Mouse (Mus musculus) adrenal gland, adult (tissue): ENCODE measurements around the gene Icmt.

ENCODE experiments used
- DNase-seq, 2 experiments: peaks; one replicate each; pipeline ENCODE4 v3.0.0; 2022 to 2023; ENCODE audit warnings: low spot score in 1 of 2; ENCODE audit not compliant: inconsistent age in 2 of 2

The Icmt gene

DNA sequence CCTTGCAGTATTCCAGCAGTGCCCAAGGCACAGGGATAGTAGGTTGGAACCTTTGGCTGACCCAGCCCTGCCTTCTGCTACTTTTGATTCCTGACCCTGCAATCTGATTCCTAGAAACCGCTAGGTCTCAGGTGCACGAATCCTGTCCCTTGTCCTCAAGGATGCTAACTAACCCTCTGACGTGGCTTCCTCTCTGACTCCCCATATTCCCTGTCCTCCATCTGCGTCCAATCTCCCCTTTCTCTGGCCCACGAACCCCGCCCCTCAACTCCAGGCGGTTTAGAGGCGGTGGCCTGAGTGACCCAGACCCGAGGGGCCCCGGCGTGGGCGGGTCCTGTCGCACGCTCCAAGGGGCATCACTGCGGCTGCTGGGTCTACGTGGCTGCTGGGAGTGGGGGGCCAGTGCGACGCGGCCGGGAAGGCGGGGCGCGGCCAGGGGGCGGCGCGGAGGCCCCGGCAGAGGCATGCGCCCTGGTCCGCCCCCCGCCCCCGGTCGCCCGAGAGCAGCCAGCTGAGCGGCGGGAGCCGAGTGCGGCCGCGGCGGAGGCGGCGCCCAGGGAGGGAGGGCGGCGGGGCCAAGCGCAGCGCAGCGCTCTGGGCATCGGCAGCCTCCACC lies 23.3 kb upstream of the Icmt start, which contains the start of gene Gpr153:
Gene Gpr153, plus strand, starts transcription at position 612 of the 616 bp plus-strand sequence.
- peak; percentile 34 to 64 for DNase-seq

GRCm38 (mm10) chr4:152274681-152275131 lies 22.3 kb upstream of the Icmt start:
- DNase-seq: peak in 1 of 2 experiments; percentile 51

DNA sequence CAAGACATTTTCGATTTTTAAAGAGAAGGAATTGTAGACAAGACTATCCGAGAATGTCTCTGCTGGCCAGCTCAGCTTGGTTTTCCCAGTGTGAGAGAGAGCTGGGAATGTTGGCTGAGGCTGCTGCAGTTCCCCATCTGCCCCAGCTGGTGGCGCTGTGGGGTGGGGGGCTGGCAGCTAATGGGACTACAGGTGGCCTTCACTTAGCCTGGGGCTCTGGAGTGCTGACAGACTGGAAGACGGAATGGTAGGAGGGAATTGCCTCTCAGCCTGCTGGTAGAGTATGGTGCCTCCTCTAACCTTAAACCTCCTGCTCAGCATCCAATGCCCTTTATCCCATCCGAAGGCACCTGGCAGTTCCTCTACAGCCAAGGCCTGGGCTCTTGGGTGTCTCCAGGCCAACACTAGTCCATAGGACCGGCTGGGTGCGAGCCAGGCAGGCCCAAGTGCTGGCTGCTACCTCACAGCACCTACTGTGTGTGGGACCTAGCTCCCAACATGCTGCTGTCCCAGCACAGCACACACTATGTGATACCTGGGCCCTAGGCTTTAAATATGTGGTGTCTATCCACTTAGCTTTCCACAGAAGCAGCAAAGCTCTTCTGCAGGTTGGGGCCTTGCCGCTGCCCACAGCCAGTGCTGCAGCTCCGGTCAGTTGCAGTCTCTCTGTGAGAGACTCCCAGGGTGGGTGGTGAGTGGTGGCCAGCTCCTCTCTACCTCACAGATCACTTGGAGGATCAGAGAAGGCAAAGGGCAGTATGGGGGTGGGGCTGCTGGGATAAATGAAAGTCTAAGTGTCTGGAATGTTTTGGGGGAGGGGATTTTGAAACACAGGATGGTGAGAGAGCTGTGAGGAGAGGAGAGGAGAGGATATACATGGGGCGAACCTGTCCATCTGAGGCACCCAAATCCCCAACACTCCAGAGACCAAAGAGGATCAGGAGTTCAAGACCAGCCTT lies 20.4 kb upstream of the Icmt start:
- DNase-seq: peak in 1 of 2 experiments; percentile 72

- no peak for DNase-seq
Measured at GRCm38 (mm10) chr4:152277916-152278315, 19.1 kb upstream of the Icmt start.

DNA sequence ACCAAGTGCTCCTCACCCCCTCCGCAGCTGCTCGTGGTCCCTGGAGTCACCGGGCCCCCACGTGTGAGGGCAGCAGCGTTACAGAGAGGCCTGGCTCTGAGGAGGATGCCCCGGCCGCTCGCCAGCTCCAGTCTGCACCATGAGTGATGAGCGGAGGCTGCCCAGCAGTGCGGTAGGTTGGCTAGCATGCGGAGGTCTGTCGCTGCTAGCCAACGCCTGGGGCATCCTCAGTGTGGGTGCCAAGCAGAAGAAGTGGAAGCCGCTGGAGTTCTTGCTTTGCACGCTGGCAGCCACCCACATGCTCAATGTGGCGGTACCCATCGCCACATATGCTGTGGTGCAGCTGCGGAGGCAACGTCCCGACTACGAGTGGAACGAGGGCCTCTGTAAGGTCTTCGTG lies 18.0 kb upstream of the Icmt start:
- no peak for DNase-seq

DNA sequence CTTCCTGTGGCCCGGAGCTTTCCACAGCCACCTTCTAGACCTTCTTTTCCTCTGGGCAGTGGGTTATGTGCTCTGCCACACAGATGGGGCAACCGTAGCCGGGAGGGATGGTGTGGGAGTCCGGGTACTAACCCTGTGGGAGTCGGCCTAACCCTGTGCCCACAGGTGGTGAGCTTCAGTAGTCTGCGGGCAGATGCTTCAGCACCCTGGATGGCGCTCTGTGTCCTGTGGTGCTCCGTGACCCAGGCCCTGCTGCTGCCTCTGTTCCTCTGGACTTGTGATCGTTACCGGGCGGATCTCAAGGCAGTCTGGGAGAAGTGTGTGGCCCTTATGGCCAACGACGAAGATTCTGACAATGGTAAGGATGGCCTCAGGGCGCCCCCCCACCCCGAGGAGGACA lies 15.4 kb upstream of the Icmt start:
- DNase-seq: no peak

GRCm38 (mm10) chr4:152282721-152283120 lies 14.3 kb upstream of the Icmt start:
- DNase-seq: no peak

DNA sequence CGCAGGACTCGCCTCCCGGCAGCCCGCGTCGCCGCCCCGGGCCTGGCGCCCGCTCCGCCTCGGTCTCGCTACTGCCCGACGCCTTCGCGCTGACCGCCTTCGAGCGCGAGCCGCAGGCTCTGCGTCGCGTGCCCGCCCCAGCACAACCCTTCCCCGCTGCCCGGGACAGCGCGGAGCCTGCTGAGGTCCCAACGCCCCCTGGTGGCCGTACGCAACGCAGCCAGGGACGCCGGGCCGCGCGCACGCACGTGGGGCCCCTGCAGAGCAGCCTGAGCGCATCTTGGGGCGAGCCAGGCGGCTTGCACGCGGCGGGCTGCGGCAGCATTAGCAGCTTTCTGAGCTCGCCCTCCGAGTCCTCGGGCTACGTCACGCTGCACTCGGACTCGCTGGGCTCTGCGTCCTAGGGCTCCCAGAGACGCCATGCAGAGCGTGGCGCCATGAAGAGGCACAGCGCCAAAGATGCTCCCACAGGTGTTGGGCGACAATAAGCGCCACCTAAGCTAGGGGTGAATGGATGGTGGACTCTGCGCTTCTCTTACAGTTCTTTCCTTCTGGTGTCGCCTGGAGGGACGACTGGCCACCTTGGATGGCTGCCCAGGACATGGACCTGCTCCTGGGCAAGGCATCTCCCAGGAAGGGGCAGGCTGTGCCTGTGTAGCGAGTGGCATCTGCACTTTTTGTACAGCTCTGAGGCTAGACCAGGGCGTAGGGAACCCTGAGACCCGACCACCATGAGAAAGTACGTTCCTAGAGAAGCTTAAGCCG lies 13.7 kb upstream of the Icmt start:
- peak; percentile 86 to 95 for DNase-seq

GRCm38 (mm10) chr4:152285505-152285904 lies 11.5 kb upstream of the Icmt start:
- DNase-seq: peak; percentile 51 to 86

GRCm38 (mm10) chr4:152286183-152286582 lies 10.8 kb upstream of the Icmt start:
- DNase-seq: no peak

DNA sequence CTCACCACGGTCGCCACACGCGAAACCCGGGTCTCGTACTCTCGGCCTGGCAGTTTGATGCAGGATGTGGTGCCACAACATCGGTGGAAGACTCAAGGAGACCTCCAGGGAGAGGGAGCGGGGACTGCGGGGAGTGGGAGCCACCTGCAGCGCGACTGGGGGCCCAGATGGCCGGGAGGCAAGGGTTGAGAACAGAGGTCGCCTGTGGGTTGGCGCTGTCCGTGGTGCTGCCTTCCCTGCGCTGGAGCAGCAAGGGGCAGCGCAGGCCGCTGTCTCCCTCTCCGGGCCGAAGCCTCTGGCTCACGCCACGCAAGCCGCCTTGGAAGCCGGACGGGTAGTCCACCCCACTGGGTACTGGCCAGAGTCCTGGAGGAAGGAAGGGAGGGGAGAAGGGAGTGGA lies 10.1 kb upstream of the Icmt start:
- peak; percentile 60 to 82 for DNase-seq

GRCm38 (mm10) chr4:152287317-152288120 lies 9.5 kb upstream of the Icmt start:
- DNase-seq: no peak

DNA sequence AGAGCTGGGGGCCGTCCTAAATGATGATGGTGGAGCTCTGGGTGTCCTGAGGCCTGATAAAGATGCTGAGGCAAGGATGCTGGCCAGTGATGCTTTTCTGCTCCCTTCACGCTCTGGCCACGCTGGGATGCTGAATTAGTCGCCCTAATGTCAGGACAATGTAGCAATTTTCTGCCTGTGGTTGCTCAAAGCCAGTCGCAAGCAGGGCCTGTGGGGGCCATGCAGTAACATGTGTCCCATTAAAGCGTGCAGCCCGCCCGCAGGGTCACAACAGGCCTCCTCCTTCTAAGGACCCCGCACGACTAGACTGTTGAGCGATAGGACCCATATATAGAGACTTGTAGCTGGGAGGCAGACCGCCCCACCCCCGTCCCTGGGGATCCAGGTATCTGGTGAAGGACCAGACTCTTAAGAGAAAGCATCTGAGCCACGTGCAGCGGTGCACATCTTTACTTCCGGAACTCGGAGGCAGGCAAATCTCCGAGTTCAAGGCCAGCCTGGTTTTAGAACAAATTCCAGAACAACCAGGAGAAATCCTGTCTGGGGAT lies 8.6 kb upstream of the Icmt start:
- DNase-seq: no peak

DNA sequence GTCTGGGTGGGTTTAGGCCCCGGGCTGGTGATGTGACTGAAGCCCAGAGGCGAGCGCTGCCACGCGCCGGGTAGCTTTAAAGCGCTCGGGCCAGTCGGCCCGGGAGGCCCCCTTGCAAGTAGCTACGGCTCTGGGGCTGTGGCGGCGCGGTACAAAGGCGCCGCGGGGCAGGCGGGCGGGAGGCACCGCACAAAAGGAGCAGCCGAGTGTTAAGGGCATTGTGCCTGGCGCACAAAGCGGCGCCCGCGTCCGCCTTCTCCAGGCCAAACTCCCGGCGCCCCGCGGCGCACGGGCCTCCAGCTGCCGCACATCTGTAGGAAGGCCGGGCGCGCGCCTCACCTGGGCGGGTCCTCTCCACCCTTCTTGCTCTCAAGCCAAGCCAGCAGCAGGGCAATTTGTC lies 6.6 kb upstream of the Icmt start:
- no peak for DNase-seq

GRCm38 (mm10) chr4:152290991-152291390 lies 6.0 kb upstream of the Icmt start:
- DNase-seq: no peak

DNA sequence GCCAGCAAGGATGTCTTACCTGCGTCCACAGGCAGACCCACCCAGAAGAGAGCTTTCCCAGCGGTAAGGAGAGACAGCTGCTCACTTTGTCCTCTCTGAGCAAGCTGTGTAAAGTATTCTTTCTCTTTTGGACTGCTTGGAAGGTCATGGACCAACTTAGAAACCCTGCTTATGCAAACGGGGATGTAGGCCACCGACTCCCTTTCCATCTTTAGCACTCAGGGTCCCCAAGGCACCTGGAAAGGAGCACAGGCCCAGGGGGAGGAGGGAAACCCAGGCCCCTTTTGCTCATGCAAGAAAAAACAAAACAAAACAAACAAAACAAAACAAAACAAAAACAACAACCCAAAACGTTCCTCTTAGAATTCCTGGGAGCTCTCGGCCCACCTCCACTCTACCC lies 5.5 kb upstream of the Icmt start, which contains the start of gene Hes3:
Gene Hes3, minus strand, starts transcription at position 101 of the 400 bp plus-strand sequence.
- no peak for DNase-seq

GRCm38 (mm10) chr4:152292102-152292765 lies 4.8 kb upstream of the Icmt start:
- no peak for DNase-seq

DNA sequence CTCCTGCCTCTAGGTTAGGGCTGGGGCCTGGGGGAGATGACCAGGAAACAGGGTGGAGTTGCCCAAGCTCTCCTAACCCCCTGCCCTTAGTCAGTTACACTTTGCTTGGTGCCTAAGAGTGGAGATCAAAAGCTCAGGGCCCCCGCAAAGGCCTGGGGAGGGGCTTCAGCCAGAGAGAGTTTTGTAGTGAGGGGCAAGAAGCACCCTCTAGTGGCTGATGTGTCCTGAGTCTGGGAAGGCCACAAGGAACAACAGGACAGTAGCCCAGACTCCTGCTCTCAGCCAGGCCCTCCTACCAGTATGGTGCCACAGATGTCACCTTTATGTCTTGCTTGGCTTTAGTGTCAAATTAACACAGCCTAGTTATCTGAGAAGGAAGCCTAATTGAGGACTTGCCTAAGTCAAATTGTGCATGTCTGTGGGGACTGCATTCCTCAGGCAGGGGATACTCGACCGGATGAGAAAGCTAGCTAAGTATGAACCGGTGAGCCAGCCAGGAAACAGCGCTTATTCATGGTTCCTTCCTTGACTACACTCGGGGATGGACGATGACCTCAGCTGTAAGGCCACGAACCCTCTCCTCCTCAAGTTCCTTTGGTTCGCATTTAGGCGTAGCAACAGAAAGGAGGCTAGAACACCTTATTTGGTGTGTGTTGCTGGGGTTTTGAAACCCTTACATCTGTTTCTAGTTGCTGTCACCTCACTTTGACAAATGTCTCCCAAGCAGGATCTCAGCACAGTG lies 2.7 kb upstream of the Icmt start:
- DNase-seq: no peak

- no peak for DNase-seq
Measured at GRCm38 (mm10) chr4:152295916-152296315, 1.1 kb upstream of the Icmt start.
